Comparison of ENCODE assay signal across 26 mouse cellular contexts in the genomic region with DNA sequence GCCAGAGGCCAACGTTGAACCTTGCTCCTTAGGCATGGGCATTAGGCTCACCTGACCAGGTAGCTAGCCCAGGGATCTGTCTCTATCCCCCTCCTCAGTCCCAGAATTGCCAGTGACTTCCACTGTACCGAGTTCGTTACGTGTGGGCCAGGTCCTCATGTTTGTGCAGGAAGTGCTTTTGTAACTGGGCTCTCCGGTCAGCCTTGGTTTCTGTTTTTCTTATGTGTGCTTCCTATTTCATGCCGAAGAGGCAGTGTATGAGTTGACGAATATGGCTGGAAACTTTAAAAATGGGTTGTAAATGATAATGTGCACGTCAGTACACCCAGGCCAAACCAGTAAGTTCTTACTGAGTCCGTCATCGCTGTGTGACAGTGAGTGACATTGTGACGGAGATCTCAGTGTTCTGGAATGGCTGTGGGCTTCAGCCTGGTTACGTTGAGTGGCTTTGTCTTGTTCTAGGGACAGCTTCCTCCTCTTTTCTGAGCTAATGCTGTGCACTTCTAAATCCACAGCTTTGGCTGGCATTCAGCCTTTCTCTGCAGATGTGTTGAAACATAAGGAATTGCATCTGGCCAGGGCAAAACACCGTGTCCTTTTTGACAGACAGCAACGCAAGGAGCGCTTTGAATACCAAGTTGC.
DNase-seq lines count a peak whose midpoint lies in the region; ATAC-seq lines count a peak whose summit lies in the region.
"Had no signal": no experiment of that assay in that cellular context is flagged by ENCODE, and none has a peak within 500 bp of the region (broad histone marks: within the 10 kb centered on the region; RNA-seq: fewer than 3 reads in every experiment).

No protein-coding gene starts in this region.

- no peaks in the 10 kb centered on the region for H3K36me3 ChIP-seq in lung, embryonic 16.5 days (ENCODE audit: control insufficient read depth, insufficient read depth, low read length)
- H3K36me3 ChIP-seq in midbrain, embryonic 14.5 days (ENCODE audit: control insufficient read depth, insufficient read depth, low read length) = no peaks in the 10 kb centered on the region
- no peaks in the 10 kb centered on the region for H3K36me3 ChIP-seq in midbrain, embryonic 10.5 days
- H3K36me3 ChIP-seq: heart, embryonic 10.5 days; heart, embryonic 15.5 days; limb, embryonic 13.5 days; liver, embryonic 12.5 days; neural tube, embryonic 13.5 days; stomach, embryonic 15.5 days had no signal

- no peak overlapping the region for H3K4me3 ChIP-seq in lung, embryonic 16.5 days (ENCODE audit: low read length)
- no peak overlapping the region for H3K4me3 ChIP-seq in midbrain, embryonic 14.5 days (replicated peaks; ENCODE audit: low read depth, low read length)
- no peak overlapping the region for H3K4me3 ChIP-seq in midbrain, embryonic 10.5 days
- H3K4me3 ChIP-seq: heart, embryonic 10.5 days; heart, embryonic 15.5 days; layer of hippocampus, adult 2 months; limb, embryonic 13.5 days; liver, embryonic 12.5 days; neural tube, embryonic 13.5 days; stomach, embryonic 15.5 days had no signal

- H3K4me2 ChIP-seq in lung, embryonic 16.5 days (ENCODE audit: low read depth, low read length) = no peak overlapping the region
- H3K4me2 ChIP-seq in midbrain, embryonic 14.5 days (ENCODE audit: low read length) = no peak overlapping the region
- H3K4me2 ChIP-seq: heart, embryonic 15.5 days; limb, embryonic 13.5 days; liver, embryonic 12.5 days; neural tube, embryonic 13.5 days; stomach, embryonic 15.5 days had no signal

- H3K27me3 ChIP-seq in lung, embryonic 16.5 days (ENCODE audit: control insufficient read depth, insufficient read depth, low read depth, low read length) = no peaks in the 10 kb centered on the region
- no peaks in the 10 kb centered on the region for H3K27me3 ChIP-seq in midbrain, embryonic 14.5 days (ENCODE audit: control insufficient read depth, insufficient read depth, low read length)
- no peaks in the 10 kb centered on the region for H3K27me3 ChIP-seq in midbrain, embryonic 10.5 days (ENCODE audit: low read depth, poor library complexity, severe bottlenecking)
- H3K27me3 ChIP-seq: liver, embryonic 12.5 days; neural tube, embryonic 13.5 days; stomach, embryonic 15.5 days had no signal

- ATAC-seq in lung, embryonic 16.5 days (ENCODE audit: low read depth) = peak; percentile 45
- no peak for ATAC-seq in midbrain, embryonic 14.5 days (ENCODE audit: low FRiP score, low TSS enrichment)
- ATAC-seq in megakaryocyte, adult 5-6 weeks (ENCODE audit: poor library complexity, severe bottlenecking) = peak; percentile 89
- ATAC-seq: activated CD4-positive, CD25-positive, alpha-beta regulatory T cell, adult 4 months; forebrain, embryonic 14.5 days; hindbrain, embryonic 16.5 days; liver, embryonic 12.5 days had no signal

- H3K9me3 ChIP-seq in lung, embryonic 16.5 days (ENCODE audit: control insufficient read depth, low read length) = no peaks in the 10 kb centered on the region
- H3K9me3 ChIP-seq in midbrain, embryonic 14.5 days (ENCODE audit: control insufficient read depth, low read length) = no peaks in the 10 kb centered on the region
- no peaks in the 10 kb centered on the region for H3K9me3 ChIP-seq in midbrain, embryonic 10.5 days (replicated peaks)
- H3K9me3 ChIP-seq: heart, embryonic 10.5 days; heart, embryonic 15.5 days; limb, embryonic 13.5 days; liver, embryonic 12.5 days; neural tube, embryonic 13.5 days; stomach, embryonic 15.5 days had no signal

- peaks cover 15% of the 10 kb centered on the region for H3K4me1 ChIP-seq in lung, embryonic 16.5 days (replicated peaks; ENCODE audit: control insufficient read depth, insufficient read depth, low read length)
- peaks cover 28% of the 10 kb centered on the region for H3K4me1 ChIP-seq in midbrain, embryonic 14.5 days (ENCODE audit: control insufficient read depth, insufficient read depth, low read length)
- peaks cover 32% of the 10 kb centered on the region for H3K4me1 ChIP-seq in midbrain, embryonic 10.5 days
- H3K4me1 ChIP-seq: heart, embryonic 15.5 days; limb, embryonic 13.5 days; liver, embryonic 12.5 days; stomach, embryonic 15.5 days had no signal

- H3K27ac ChIP-seq in lung, embryonic 16.5 days (ENCODE audit: low read length) = peak overlapping the region; percentile 84
- H3K27ac ChIP-seq in midbrain, embryonic 14.5 days (replicated peaks; ENCODE audit: low read depth, low read length) = peak overlapping the region; percentile 60
- no peak overlapping the region for H3K27ac ChIP-seq in midbrain, embryonic 10.5 days (replicated peaks)
- H3K27ac ChIP-seq: heart, embryonic 10.5 days; heart, embryonic 15.5 days; layer of hippocampus, adult 2 months; limb, embryonic 13.5 days; liver, embryonic 12.5 days; neural tube, embryonic 13.5 days; stomach, embryonic 15.5 days had no signal

- no peak for DNase-seq in lung, adult 18-20 months
- DNase-seq in midbrain, embryonic 14.5 days = no peak
- DNase-seq in midbrain, embryonic 10.5 days (ENCODE audit: low spot score) = no peak
- no peak for DNase-seq in right cerebral cortex, adult 18-20 months
- DNase-seq: adrenal gland, adult 2 months; adrenal gland, postnatal 36 days; B cell, adult 2 months; cerebellum, adult 2 months; cerebellum, postnatal 25 days; gastrocnemius, postnatal 14 days; kidney, adult 2 months; kidney, postnatal 36 days; lung, postnatal 14 days; right cerebral cortex, postnatal 25 days had no signal

- no peak overlapping the region for H3K9ac ChIP-seq in lung, embryonic 16.5 days (ENCODE audit: low read length)
- H3K9ac ChIP-seq in midbrain, embryonic 14.5 days (replicated peaks; ENCODE audit: low read length) = no peak overlapping the region
- H3K9ac ChIP-seq: heart, embryonic 15.5 days; limb, embryonic 13.5 days; liver, embryonic 12.5 days; neural tube, embryonic 13.5 days; stomach, embryonic 15.5 days had no signal

- 66% methylated on average over 15 of the region's 15 CpGs for WGBS in lung, embryonic 16.5 days
- WGBS in midbrain, embryonic 14.5 days = 76% methylated on average over 15 of the region's 15 CpGs
- WGBS in midbrain, embryonic 10.5 days = 88% methylated on average over 15 of the region's 15 CpGs
